Mouse (Mus musculus): ENCODE measurements around the gene Evi5l. TPM values are rescaled to one million over a fixed set of nuclear protein-coding genes. Genes with fewer than 3 reads are reported as not detected.

The Evi5l gene
- total and polyA plus RNA-seq, 3 experiments: 4.5 to 10.8 TPM; not detected in 1

DNA sequence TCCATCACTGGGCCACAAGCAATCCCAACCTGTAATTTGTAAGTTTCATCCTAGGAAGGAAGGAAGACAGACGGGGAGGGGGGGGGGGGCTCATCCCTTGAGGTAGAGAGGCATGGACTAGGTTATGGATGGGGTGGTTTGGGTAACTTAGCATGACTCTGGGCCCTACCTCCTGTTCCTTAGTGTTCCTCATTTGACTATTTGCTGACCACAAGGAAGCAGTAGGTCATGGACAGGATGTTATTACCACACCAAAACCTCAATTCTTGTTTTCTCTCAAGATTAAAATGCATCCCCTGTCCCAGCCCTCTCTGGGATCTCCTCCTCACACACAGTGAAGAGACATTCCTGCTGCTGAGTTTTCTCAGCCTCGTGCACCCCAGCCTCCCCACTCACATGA lies 35.0 kb downstream of the Evi5l start:
- Histone ChIP-seq H3K9ac (ENCODE audit: control insufficient read depth, low read depth, low read length, poor library complexity, severe bottlenecking) (no peak overlapping the region), H3K27me3 (ENCODE audit: control insufficient read depth in 1 of 2, insufficient read depth in 2 of 2, low read length in 2 of 2) (no peaks in the 10 kb centered on the region), H3K4me3 (ENCODE audit: control insufficient read depth in 1 of 2, insufficient read depth in 1 of 2, low read depth in 2 of 2, low read length in 2 of 2) (no peak overlapping the region), H3K36me3 (ENCODE audit: control insufficient read depth in 1 of 2, insufficient read depth in 2 of 2, low read length in 2 of 2) (no peaks in the 10 kb centered on the region), H3K27ac (ENCODE audit: control insufficient read depth, low read depth, low read length) (no peak overlapping the region), H3K4me1 (ENCODE audit: control insufficient read depth in 1 of 2, insufficient read depth in 2 of 2, low read length in 2 of 2) (no peaks in the 10 kb centered on the region), H3K79me2 (ENCODE audit: control insufficient read depth, insufficient read depth, low read length, poor library complexity) (no peaks in the 10 kb centered on the region), H3K9me3 (replicated peaks; ENCODE audit: insufficient read depth, low read length) (no peaks in the 10 kb centered on the region)
- TF ChIP-seq ZKSCAN1 (IDR thresholded peaks at IDR 0.05; ENCODE audit: low read depth, low read length) (no peak), NRF1 (IDR thresholded peaks at IDR 0.05; ENCODE audit: insufficient read depth, low read depth, low read length, poor library complexity, severe bottlenecking) (no peak), MAZ (IDR thresholded peaks at IDR 0.05; ENCODE audit: low read depth, low read length) (no peak), NELFE (IDR thresholded peaks at IDR 0.05; ENCODE audit: low read depth, low read length) (no peak), MXI1 (IDR thresholded peaks at IDR 0.05; ENCODE audit: low read depth, low read length) (no peak), MAX (IDR thresholded peaks at IDR 0.05; ENCODE audit: low read length) (no peak), USF2 (IDR thresholded peaks at IDR 0.05; ENCODE audit: borderline replicate concordance in 1 of 2, insufficient read depth in 1 of 2, low read depth in 1 of 2, low read length in 2 of 2) (no peak)
- DNase-seq (ENCODE audit: low read depth, low spot score): no peak

DNA sequence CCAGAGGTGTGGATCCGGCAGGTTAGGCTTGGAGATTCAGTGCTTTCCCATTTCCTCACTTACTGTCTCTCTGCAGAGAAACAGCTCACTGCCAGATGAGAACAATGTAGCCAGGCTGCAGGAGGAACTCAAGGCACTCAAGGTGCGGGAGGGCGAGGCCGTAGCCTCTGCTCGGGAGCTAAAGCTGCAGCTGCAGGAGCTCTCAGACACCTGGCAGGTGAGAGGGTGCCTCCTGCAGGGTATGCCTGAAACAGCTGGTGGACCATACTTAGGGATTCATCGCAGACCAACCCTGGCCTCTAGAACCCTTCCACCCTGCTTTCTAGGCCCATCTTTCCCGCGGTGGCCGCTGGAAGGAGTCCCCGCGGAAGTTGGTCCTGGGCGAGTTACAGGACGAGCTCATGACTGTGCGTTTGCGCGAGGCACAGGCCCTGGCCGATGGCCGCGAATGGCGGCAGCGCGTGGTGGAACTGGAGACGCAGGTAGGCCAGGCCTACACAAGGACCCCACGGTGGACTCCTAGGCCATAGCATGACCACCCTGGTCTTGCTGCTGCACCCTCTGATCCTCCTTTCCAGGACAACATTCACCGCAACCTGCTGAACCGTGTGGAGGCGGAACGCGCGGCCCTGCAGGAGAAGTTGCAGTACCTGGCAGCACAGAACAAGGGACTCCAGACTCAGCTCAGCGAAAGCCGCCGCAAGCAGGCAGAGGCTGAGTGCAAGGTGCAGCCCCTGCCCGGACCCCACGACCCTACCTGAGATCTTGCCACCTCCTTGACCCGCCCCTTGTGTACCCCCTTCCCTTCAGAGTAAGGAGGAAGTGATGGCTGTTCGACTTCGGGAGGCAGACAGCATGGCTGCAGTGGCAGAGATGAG lies 39.1 kb downstream of the Evi5l start:
- Histone ChIP-seq H3K36me3 (ENCODE audit: control insufficient read depth in 1 of 2, insufficient read depth in 2 of 2, low read length in 2 of 2) (no peaks in the 10 kb centered on the region), H3K4me1 (ENCODE audit: control insufficient read depth in 1 of 2, insufficient read depth in 2 of 2, low read length in 2 of 2) (no peaks in the 10 kb centered on the region), H3K27me3 (ENCODE audit: control insufficient read depth in 1 of 2, insufficient read depth in 2 of 2, low read length in 2 of 2) (no peaks in the 10 kb centered on the region), H3K79me2 (ENCODE audit: control insufficient read depth, insufficient read depth, low read length, poor library complexity) (no peaks in the 10 kb centered on the region), H3K9me3 (replicated peaks; ENCODE audit: insufficient read depth, low read length) (no peaks in the 10 kb centered on the region), H3K27ac (ENCODE audit: control insufficient read depth, low read depth, low read length) (no peak overlapping the region), H3K9ac (ENCODE audit: control insufficient read depth, low read depth, low read length, poor library complexity, severe bottlenecking) (no peak overlapping the region), H3K4me3 (ENCODE audit: control insufficient read depth in 1 of 2, insufficient read depth in 1 of 2, low read depth in 2 of 2, low read length in 2 of 2) (no peak overlapping the region)
- no peak for TF ChIP-seq ZC3H11A (IDR thresholded peaks at IDR 0.05; ENCODE audit: low read depth, low read length)
- TF ChIP-seq POLR2AphosphoS5 (IDR thresholded peaks at IDR 0.05; ENCODE audit: borderline replicate concordance, low read depth, low read length): no peak
- TF ChIP-seq USF1 (IDR thresholded peaks at IDR 0.05; ENCODE audit: low read depth, low read length): no peak
- no peak for TF ChIP-seq CHD2 (IDR thresholded peaks at IDR 0.05; ENCODE audit: low read length)
- TF ChIP-seq TBP (IDR thresholded peaks at IDR 0.05; ENCODE audit: low read depth, low read length): no peak
- TF ChIP-seq MXI1 (IDR thresholded peaks at IDR 0.05; ENCODE audit: low read depth, low read length): no peak
- no peak for TF ChIP-seq MEF2A (IDR thresholded peaks at IDR 0.05; ENCODE audit: extremely low read depth, insufficient replicate concordance, low read depth, low read length, poor library complexity, severe bottlenecking)
- TF ChIP-seq ZKSCAN1 (IDR thresholded peaks at IDR 0.05; ENCODE audit: low read depth, low read length): no peak
- TF ChIP-seq BHLHE40 (IDR thresholded peaks at IDR 0.05; ENCODE audit: borderline replicate concordance, low read depth, low read length): no peak
- TF ChIP-seq SIN3A (IDR thresholded peaks at IDR 0.05; ENCODE audit: low read length): no peak
- no peak for TF ChIP-seq EP300 (IDR thresholded peaks at IDR 0.05; ENCODE audit: low read depth in 1 of 2, low read length in 2 of 2)
- no peak for TF ChIP-seq HCFC1 (IDR thresholded peaks at IDR 0.05; ENCODE audit: low read depth, low read length)
- TF ChIP-seq GATA1 (IDR thresholded peaks at IDR 0.05; ENCODE audit: low read depth, low read length): no peak
- TF ChIP-seq MYC (IDR thresholded peaks at IDR 0.05; ENCODE audit: low read depth, low read length): no peak
- TF ChIP-seq ELF1 (IDR thresholded peaks at IDR 0.05; ENCODE audit: low read depth, low read length): no peak
- TF ChIP-seq MAFK (IDR thresholded peaks at IDR 0.05; ENCODE audit: borderline replicate concordance, low read depth, low read length): no peak
- TF ChIP-seq JUND (IDR thresholded peaks at IDR 0.05; ENCODE audit: low read depth, low read length): no peak
- DNase-seq (ENCODE audit: low read depth, low spot score): no peak

Measured in MEL (cell line).